Mouse (Mus musculus) heart, adult 2 months (tissue): ENCODE data around the gene Dcbld2. TPM values are rescaled to one million over a fixed set of nuclear protein-coding genes. Genes with fewer than 3 reads are reported as not detected.

Source experiments
- DNase-seq, 2 experiments: peaks; one replicate each; pipeline ENCODE4 v3.0.0; 2021
- H3K27ac ChIP-seq: fragments of 200-600 bp; 2 replicates; pipeline ENCODE4 v1.8.1; 2022
- H3K27me3 ChIP-seq: fragments of 200-500 bp; 2 replicates; pipeline ENCODE4 v1.6.1; 2012; ENCODE audit warnings: mild to moderate bottlenecking, low read length, inconsistent platforms, mixed read lengths; ENCODE audit not compliant: control insufficient read depth, insufficient read depth
- H3K36me3 ChIP-seq: fragments of 200-500 bp; 2 replicates; pipeline ENCODE4 v1.6.1; 2012; ENCODE audit warnings: low read length, inconsistent platforms; ENCODE audit not compliant: control insufficient read depth, insufficient read depth
- H3K4me1 ChIP-seq: fragments of 200-500 bp; 2 replicates; pipeline ENCODE4 v1.6.1; 2011; ENCODE audit warnings: low read length; ENCODE audit not compliant: control insufficient read depth, insufficient read depth
- H3K4me3 ChIP-seq: fragments of 200-600 bp; 2 replicates; pipeline ENCODE4 v1.8.1; 2022
- H3K79me2 ChIP-seq: fragments of 200-500 bp; replicated peaks from 2 replicates; pipeline ENCODE4 v1.6.1; 2012; ENCODE audit warnings: mild to moderate bottlenecking, inconsistent platforms, low read length, moderate library complexity, mixed read lengths; ENCODE audit not compliant: control insufficient read depth, insufficient read depth
- H3K9ac ChIP-seq: fragments of 200-500 bp; 2 replicates; pipeline ENCODE4 v1.6.1; 2012; ENCODE audit warnings: low read depth, mild to moderate bottlenecking, control low read depth, inconsistent platforms, low read length, mixed read lengths
- CTCF ChIP-seq: fragments of 200-600 bp; IDR thresholded peaks from 2 replicates; pipeline ENCODE4 v1.8.1; 2022; ENCODE audit warnings: antibody characterized with exemption, mild to moderate bottlenecking, moderate library complexity
- EP300 ChIP-seq: fragments of 200-500 bp; IDR thresholded peaks from 2 replicates; pipeline ENCODE4 v1.6.1; 2011; ENCODE audit warnings: low read depth, low read length, control low read depth; ENCODE audit not compliant: insufficient read depth
- POLR2A ChIP-seq: fragments of 200-500 bp; IDR thresholded peaks from 2 replicates; pipeline ENCODE4 v1.6.1; 2011; ENCODE audit warnings: mild to moderate bottlenecking, low read depth, low read length, control low read depth; ENCODE audit not compliant: insufficient read depth
- WGBS: fragments of 180-500 bp; shearing (Covaris S2); methylation state at CpG from one replicate; pipeline ENCODE4 v1.1.7; 2018; 5-methylcytosine and 5-hydroxymethylcytosine counted together
- intact Hi-C: fragments of 180-260 bp; cut with DNase I; formaldehyde crosslinking; loops from one replicate; pipeline ENCODE4 v1.15.1; 2025
- polyA plus RNA-seq: library from polyadenylated mRNA; depleted of rRNA; stranded (reverse); fragments of >200 nt; gene quantifications from 2 replicates; pipeline ENCODE4 v1.2.3, GENCODE M21; 2012
- total RNA-seq, 2 experiments: library from RNA; stranded (reverse); gene quantifications; 2 replicates each; pipeline ENCODE4 v1.2.3; 2021

The Dcbld2 gene
- total and polyA plus RNA-seq, 3 experiments, result 9.0 to 16.8 (median 14.0) TPM

DNA sequence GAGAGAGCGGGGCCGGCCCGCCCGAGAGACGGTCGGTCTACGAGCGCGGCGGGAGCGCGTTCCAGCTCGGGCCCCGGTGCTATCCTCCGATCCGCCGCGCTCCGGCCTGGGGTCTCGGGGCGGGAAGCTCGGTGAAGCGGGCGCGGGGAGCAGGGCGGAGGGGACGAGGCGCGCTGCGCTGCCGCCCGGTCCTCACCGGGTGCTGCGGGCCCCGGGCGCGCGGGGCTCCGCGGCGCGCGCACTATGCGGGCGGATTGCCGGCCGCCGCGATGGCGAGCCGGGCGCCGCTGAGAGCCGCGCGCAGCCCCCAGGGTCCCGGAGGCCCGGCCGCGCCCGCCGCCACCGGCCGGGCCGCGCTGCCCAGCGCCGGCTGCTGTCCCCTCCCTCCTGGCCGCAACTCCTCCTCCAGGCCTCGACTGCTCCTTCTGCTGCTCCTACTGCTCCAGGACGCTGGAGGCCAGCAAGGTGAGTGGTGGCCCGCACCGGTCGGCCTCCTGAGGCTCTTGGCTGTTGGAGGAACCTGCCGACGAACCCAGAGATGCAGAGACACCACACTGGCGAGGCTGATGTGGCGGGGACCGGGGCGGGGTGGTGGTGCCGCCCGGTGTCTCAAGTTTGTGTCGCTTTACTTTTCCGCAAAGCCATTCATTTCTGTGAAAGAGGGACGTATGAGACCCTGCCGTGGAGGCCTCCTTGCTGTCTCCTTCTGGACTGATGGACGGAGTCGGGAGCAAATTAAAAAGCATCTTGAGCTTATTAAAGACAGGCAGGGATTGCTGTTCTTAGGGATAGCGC lies 441 bp downstream of the Dcbld2 start:
- Histone ChIP-seq H3K36me3 (no peaks in the 10 kb centered on the region), H3K4me3 (peak overlapping the region; percentile 84), H3K27ac (peak overlapping the region; percentile 82), H3K4me1 (peaks cover 5% of the 10 kb centered on the region), H3K27me3 (no peaks in the 10 kb centered on the region), H3K79me2 (peaks cover 2% of the 10 kb centered on the region; the same call in 1 of the 2 replicates), H3K9ac (peak overlapping the region; percentile 88)
- intact Hi-C loops, result loop anchor here (5.0 to 10.0 kb wide), 2 partner anchors 114 to 804 kb away; partner anchors contain the start of genes Cmss1 and St3gal6
- TF ChIP-seq EP300, result no peak
- TF ChIP-seq CTCF, result no peak
- TF ChIP-seq POLR2A, result peak; percentile 67
- DNase-seq, result peak in 1 of 2 experiments; percentile 67
- 5% methylated on average over 87 of the region's 89 CpGs for WGBS

DNA sequence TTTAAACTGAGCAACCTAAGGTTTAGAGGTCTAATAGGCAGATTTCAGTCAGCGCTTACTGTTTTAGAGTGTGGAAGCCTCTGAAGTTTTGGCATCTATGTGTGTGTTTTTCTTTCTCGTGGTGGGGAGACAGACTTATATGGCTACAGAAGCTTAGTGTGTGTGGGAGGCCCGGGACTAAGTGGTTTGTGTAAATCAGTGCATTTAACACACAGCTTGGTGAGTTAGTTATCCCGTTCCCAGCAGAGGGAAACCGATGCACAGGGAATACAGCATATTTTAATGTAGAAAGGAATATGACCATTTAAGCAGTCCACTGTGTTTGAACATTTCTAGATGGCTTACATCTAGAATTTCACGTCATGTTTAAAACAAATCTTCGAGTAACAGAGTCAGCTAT lies 1.6 kb downstream of the Dcbld2 start:
- 43% methylated on average over 7 of the region's 7 CpGs for WGBS
- H3K27ac ChIP-seq, result peak overlapping the region; percentile 56; the same call in 1 of the 2 replicates

DNA sequence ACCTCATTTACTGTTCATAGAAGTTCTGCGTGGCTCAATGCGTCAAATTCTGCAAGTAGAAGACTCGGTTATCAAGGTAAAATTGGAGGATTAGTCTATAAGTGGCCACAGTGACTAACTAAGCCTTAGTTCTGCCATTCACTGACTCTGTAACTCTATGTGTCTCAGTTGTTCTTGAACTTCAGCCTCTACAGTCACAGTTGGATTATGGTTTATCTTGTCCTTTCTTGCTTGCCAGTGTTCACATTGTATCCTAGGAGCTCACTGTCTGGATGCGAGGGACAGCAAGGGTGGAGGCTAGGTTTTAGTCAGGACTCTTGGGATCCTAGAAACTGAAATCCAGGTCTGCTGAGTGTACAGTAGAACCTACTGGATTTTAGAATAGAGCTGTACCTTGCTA lies 6.6 kb downstream of the Dcbld2 start:
- Histone ChIP-seq H3K4me1 (peaks cover 8% of the 10 kb centered on the region), H3K36me3 (no peaks in the 10 kb centered on the region; the same call in none of the 2 replicates), H3K27ac (no peak overlapping the region), H3K9ac (no peak overlapping the region), H3K79me2 (peaks cover 7% of the 10 kb centered on the region), H3K27me3 (no peaks in the 10 kb centered on the region), H3K4me3 (no peak overlapping the region)
- WGBS, result 87% methylated on average over 4 of the region's 4 CpGs
- no peak for DNase-seq
- TF ChIP-seq EP300 (no peak), POLR2A (no peak), CTCF (no peak)
- intact Hi-C loops, result no loop called here

More for the DNA sequence above, 1.6 kb downstream of the Dcbld2 start:
- no peaks in the 10 kb centered on the region; the same call in 1 of the 2 replicates for H3K36me3 ChIP-seq
- peak overlapping the region; percentile 84; the same call in 1 of the 2 replicates for H3K4me3 ChIP-seq
- intact Hi-C loops, result loop anchor here (5.0 to 10.0 kb wide), 2 partner anchors 112 to 805 kb away; partner anchors contain the start of genes Cmss1 and St3gal6
- H3K79me2 ChIP-seq, result peaks cover 2% of the 10 kb centered on the region
- H3K4me1 ChIP-seq, result peaks cover 7% of the 10 kb centered on the region
- H3K27me3 ChIP-seq, result no peaks in the 10 kb centered on the region
- TF ChIP-seq EP300 (no peak), CTCF (no peak), POLR2A (no peak)
- no peak for DNase-seq
- H3K9ac ChIP-seq, result peak overlapping the region; percentile 54; the same call in 1 of the 2 replicates

DNA sequence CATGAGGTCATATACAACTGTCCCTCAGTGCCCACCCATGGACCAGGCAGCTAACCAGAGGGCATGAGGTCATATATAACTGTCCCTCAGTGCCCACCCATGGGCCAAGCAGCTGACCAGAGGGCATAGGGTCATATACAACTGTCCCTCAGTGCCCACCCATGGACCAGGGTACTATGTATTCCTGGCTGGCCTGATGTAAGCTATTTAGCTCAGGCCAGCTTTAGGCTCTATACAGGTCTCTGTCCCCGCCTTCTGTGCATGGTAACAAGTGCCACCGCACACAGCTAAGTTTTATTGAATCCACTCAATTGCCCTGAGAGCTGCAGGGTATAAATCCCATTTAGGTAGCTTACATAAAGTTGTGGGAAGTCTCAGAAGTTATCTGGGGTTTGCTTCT lies 7.3 kb downstream of the Dcbld2 start:
- intact Hi-C loops, result no loop called here
- peaks cover 3% of the 10 kb centered on the region for H3K36me3 ChIP-seq
- no peak overlapping the region for H3K27ac ChIP-seq
- no peak for DNase-seq
- peaks cover 8% of the 10 kb centered on the region for H3K4me1 ChIP-seq
- peaks cover 7% of the 10 kb centered on the region for H3K79me2 ChIP-seq
- 99% methylated on average over 2 of the region's 2 CpGs for WGBS
- no peaks in the 10 kb centered on the region for H3K27me3 ChIP-seq
- H3K4me3 ChIP-seq, result no peak overlapping the region
- TF ChIP-seq CTCF (no peak), EP300 (no peak), POLR2A (no peak)
- no peak overlapping the region for H3K9ac ChIP-seq

DNA sequence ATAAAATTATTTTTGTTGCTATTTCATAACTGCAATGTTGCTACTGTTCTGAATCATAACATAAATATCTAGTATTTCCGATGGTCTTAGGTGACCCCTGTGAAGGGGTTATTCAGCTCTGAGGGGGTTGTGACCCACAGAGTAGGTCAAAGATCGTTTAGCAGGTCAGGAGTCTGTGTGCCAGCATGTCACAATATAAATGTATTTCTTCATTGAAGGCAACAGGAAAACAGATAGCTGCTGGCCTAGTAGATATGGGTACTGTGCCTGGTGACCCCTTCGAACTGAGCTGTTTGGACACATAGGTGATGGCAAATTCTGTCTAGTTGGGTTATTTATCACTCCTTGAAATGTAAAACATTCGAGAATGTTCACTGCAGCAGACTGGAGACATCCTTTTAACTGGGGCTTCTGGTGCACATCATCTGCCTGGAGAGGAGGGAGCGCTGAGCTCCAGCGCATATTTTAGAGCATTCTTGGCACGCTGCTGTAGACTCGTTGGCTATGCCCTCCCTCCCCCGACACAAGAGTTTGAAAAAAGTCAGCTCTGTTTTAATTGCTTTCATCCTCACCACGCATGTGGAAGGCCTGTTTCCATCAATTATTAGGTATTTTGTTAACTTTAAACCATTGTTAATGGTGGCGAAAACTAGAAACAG lies 13.6 kb downstream of the Dcbld2 start:
- Histone ChIP-seq H3K9ac (no peak overlapping the region), H3K79me2 (peaks cover 8% of the 10 kb centered on the region), H3K4me1 (peaks cover 14% of the 10 kb centered on the region), H3K4me3 (no peak overlapping the region), H3K36me3 (peaks cover 7% of the 10 kb centered on the region), H3K27me3 (no peaks in the 10 kb centered on the region), H3K27ac (no peak overlapping the region; the same call in 1 of the 2 replicates)
- DNase-seq, result peak in 1 of 2 experiments; percentile 46
- TF ChIP-seq POLR2A (no peak), EP300 (0 out of 2 replicates have a peak, but pooled peaks have one; percentile 19)
- WGBS, result 35% methylated on average over 11 of the region's 11 CpGs
- intact Hi-C loops, result no loop called here
